Mouse (Mus musculus) cerebellum, adult 8-10 months (tissue): ENCODE measurements around the gene Mapk11.
A peak's percentile ranks its signal among the peaks of the same experiment; 100 is the strongest.

ENCODE experiments used
- DNase-seq: peaks from one replicate; pipeline ENCODE4 v3.0.0; 2022

The Mapk11 gene

GRCm38 (mm10) chr15:89140659-89141252 lies 8.7 kb downstream of the Mapk11 start, which contains the start of gene Mapk12:
Gene Mapk12, minus strand, starts transcription at chr15:89140703.
- peak; percentile 71 for DNase-seq

GRCm38 (mm10) chr15:89140048-89140658 lies 9.3 kb downstream of the Mapk11 start:
- peak; percentile 77 for DNase-seq

GRCm38 (mm10) chr15:89138531-89138930 lies 10.9 kb downstream of the Mapk11 start:
- DNase-seq, result no peak

- DNase-seq, result peak; percentile 56
These were observed 11.4 kb downstream of the Mapk11 start for GRCm38 (mm10) chr15:89138046-89138405.

GRCm38 (mm10) chr15:89137378-89138045 lies 11.9 kb downstream of the Mapk11 start:
- no peak for DNase-seq

GRCm38 (mm10) chr15:89136461-89137155 lies 12.8 kb downstream of the Mapk11 start:
- no peak for DNase-seq

GRCm38 (mm10) chr15:89131316-89131715 lies 18.1 kb downstream of the Mapk11 start:
- no peak for DNase-seq

GRCm38 (mm10) chr15:89130245-89130644 lies 19.2 kb downstream of the Mapk11 start:
- DNase-seq, result no peak

- DNase-seq, result peak; percentile 95
These were observed 20.8 kb downstream of the Mapk11 start, which contains the start of gene Hdac10 for GRCm38 (mm10) chr15:89128382-89129350. Gene Hdac10, minus strand, starts transcription at chr15:89128700.

- no peak for DNase-seq
These were observed 22.0 kb downstream of the Mapk11 start for GRCm38 (mm10) chr15:89127364-89127940.

- DNase-seq, result no peak
These were observed 22.8 kb downstream of the Mapk11 start for GRCm38 (mm10) chr15:89126622-89127021.

- DNase-seq, result no peak
These were observed 24.1 kb downstream of the Mapk11 start for GRCm38 (mm10) chr15:89125351-89125750.

GRCm38 (mm10) chr15:89124312-89124711 lies 25.1 kb downstream of the Mapk11 start:
- DNase-seq, result no peak

- DNase-seq, result no peak
These were observed 25.8 kb downstream of the Mapk11 start for GRCm38 (mm10) chr15:89123595-89123994.

GRCm38 (mm10) chr15:89122649-89123366 lies 26.6 kb downstream of the Mapk11 start, which contains the start of gene Tubgcp6:
Gene Tubgcp6, minus strand, starts transcription at chr15:89123112.
- peak; percentile 95 for DNase-seq

- DNase-seq, result no peak
These were observed 31.4 kb downstream of the Mapk11 start for GRCm38 (mm10) chr15:89118007-89118406.

- no peak for DNase-seq
These were observed 39.3 kb downstream of the Mapk11 start for GRCm38 (mm10) chr15:89110147-89110546.

- no peak for DNase-seq
These were observed 42.5 kb downstream of the Mapk11 start for GRCm38 (mm10) chr15:89106976-89107375.

GRCm38 (mm10) chr15:89106073-89106472 lies 43.4 kb downstream of the Mapk11 start:
- peak; percentile 81 for DNase-seq

GRCm38 (mm10) chr15:89104425-89104824 lies 45.0 kb downstream of the Mapk11 start:
- DNase-seq, result peak; percentile 94

GRCm38 (mm10) chr15:89103921-89104320 lies 45.5 kb downstream of the Mapk11 start:
- peak; percentile 74 for DNase-seq
